Mouse (Mus musculus) left cerebral cortex, postnatal 10 days (tissue): ENCODE measurements around the gene Lypd1. TPM values are rescaled to one million over a fixed set of nuclear protein-coding genes. Genes with fewer than 3 reads are reported as not detected.

Experiments used
- DNase-seq, 2 experiments: peaks; one replicate each; pipeline ENCODE4 v3.0.0; 2021 to 2022; ENCODE audit warnings: low spot score in 2 of 2, mixed read lengths in 1 of 2; ENCODE audit errors: extremely low spot score in 1 of 2
- intact Hi-C: fragments of 180-260 bp; cut with DNase I; formaldehyde crosslinking; loops from one replicate; pipeline ENCODE4 v1.15.1; 2025
- total RNA-seq, 2 experiments: library from RNA; stranded (reverse); gene quantifications; 2 replicates each; pipeline ENCODE4 v1.2.3; 2021

The Lypd1 gene
- total RNA-seq, 2 experiments from 2014 or later = 141 to 168 TPM

DNA sequence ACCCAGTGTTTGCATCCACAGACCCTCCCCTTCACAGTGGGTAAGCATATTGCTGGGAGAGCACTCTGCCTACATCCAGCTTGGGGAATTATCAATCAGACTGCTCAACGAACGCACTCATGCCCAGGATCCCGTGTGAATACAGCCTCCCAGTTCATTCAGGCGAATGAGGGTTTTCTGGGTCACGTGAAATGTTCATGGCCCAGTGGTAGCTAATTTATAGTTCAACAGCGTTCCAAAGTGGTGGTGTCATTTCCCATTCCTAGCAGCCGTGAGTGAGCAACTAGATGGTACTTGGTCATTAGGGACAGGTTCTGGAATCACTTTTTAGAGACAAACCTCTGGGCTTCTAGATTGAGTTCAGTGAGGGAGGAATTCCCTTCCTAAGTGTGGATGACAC, 91.8 kb downstream of the Lypd1 start:
- DNase-seq = no peak
- intact Hi-C loops = no loop called here

Other genes starting within 250 kb of the Lypd1 start
- under 1 TPM; 0.12 to 0.30 TPM for gene Gpr39, start 236.1 kb downstream of the Lypd1 start, total RNA-seq